In genomic region chr12:87416690-87417089, GRCm38 (mm10) we compare ENCODE assay signal across 9 mouse cellular contexts. TPM values are rescaled to one million over a fixed set of nuclear protein-coding genes. Genes with fewer than 3 reads are reported as not detected.
DNase-seq lines count a peak whose midpoint lies in the region; ATAC-seq and TF ChIP-seq lines count a peak whose summit lies in the region.
"Had no signal": no experiment of that assay in that cellular context is flagged by ENCODE, and none has a peak within 500 bp of the region (broad histone marks: within the 10 kb centered on the region; RNA-seq: fewer than 3 reads in every experiment).

No protein-coding gene starts in this region.

- no peak overlapping the region for H3K27ac ChIP-seq in hindbrain, postnatal 0 days
- no peak overlapping the region for H3K27ac ChIP-seq in hindbrain, embryonic 14.5 days
- no peak overlapping the region for H3K27ac ChIP-seq in CH12.LX (ENCODE audit: insufficient read depth, low read depth)

- no peak overlapping the region for H3K4me3 ChIP-seq in hindbrain, postnatal 0 days (ENCODE audit: low read length)
- H3K4me3 ChIP-seq in hindbrain, embryonic 14.5 days (replicated peaks; ENCODE audit: low read length): no peak overlapping the region
- no peak overlapping the region for H3K4me3 ChIP-seq in CH12.LX (replicated peaks in 1 of 3; ENCODE audit: low read depth in 2 of 3, low read length in 2 of 3, poor library complexity in 1 of 3)
- H3K4me3 ChIP-seq: erythroblast, embryonic 14.5 days had no signal

- no peaks in the 10 kb centered on the region for H3K36me3 ChIP-seq in hindbrain, postnatal 0 days (ENCODE audit: insufficient read depth, low read length)
- no peaks in the 10 kb centered on the region for H3K36me3 ChIP-seq in hindbrain, embryonic 14.5 days (replicated peaks; ENCODE audit: control insufficient read depth, insufficient read depth)
- H3K36me3 ChIP-seq in CH12.LX (replicated peaks in 1 of 2; ENCODE audit: control insufficient read depth in 1 of 2, insufficient read depth in 1 of 2, low read length in 1 of 2): peaks cover 0 to 10% of the 10 kb centered on the region in 2 experiments
- H3K36me3 ChIP-seq in splenic B cell, adult 2 months (ENCODE audit: control insufficient read depth, insufficient read depth, low read length, poor library complexity, severe bottlenecking): no peaks in the 10 kb centered on the region

- H3K4me1 ChIP-seq in hindbrain, postnatal 0 days (ENCODE audit: insufficient read depth, low read length): peaks cover 8% of the 10 kb centered on the region
- peaks cover 14% of the 10 kb centered on the region for H3K4me1 ChIP-seq in hindbrain, embryonic 14.5 days (replicated peaks; ENCODE audit: control insufficient read depth, insufficient read depth, low read length)
- peaks cover 0 to 11% of the 10 kb centered on the region in 2 experiments; a peak in 2 of 4 replicates for H3K4me1 ChIP-seq in CH12.LX (ENCODE audit: control insufficient read depth in 1 of 2, insufficient read depth in 2 of 2)

- no peaks in the 10 kb centered on the region for H3K27me3 ChIP-seq in hindbrain, postnatal 0 days (ENCODE audit: insufficient read depth, low read length)
- H3K27me3 ChIP-seq in hindbrain, embryonic 14.5 days (ENCODE audit: control insufficient read depth, insufficient read depth, low read length): no peaks in the 10 kb centered on the region
- no peaks in the 10 kb centered on the region for H3K27me3 ChIP-seq in CH12.LX (replicated peaks)
- H3K27me3 ChIP-seq in splenic B cell, adult 2 months (ENCODE audit: control insufficient read depth, insufficient read depth, low read length, poor library complexity, severe bottlenecking): no peaks in the 10 kb centered on the region

- in situ Hi-C loops in CH12.LX (cut with MboI; ENCODE audit: low pct_ligation_motif_present, low pct_unique_long_range_greater_than_20kb, low sequenced_read_pairs): no loop called here

- H3K9me3 ChIP-seq in hindbrain, postnatal 0 days (ENCODE audit: low read length): no peaks in the 10 kb centered on the region
- no peaks in the 10 kb centered on the region for H3K9me3 ChIP-seq in hindbrain, embryonic 14.5 days (ENCODE audit: control insufficient read depth, low read length)
- peaks cover 5% of the 10 kb centered on the region for H3K9me3 ChIP-seq in CH12.LX (replicated peaks; ENCODE audit: low read length)

- WGBS in hindbrain, postnatal 0 days: 36% methylated on average over 7 of the region's 7 CpGs
- 38% methylated on average over 7 of the region's 7 CpGs for WGBS in hindbrain, embryonic 14.5 days

- H3K9ac ChIP-seq in hindbrain, postnatal 0 days (replicated peaks; ENCODE audit: low read length): no peak overlapping the region
- H3K9ac ChIP-seq in hindbrain, embryonic 14.5 days: no peak overlapping the region
- no peak overlapping the region for H3K9ac ChIP-seq in CH12.LX (ENCODE audit: insufficient read depth, low read depth)

- H3K4me2 ChIP-seq in hindbrain, postnatal 0 days (ENCODE audit: low read depth, low read length): no peak overlapping the region
- no peak overlapping the region for H3K4me2 ChIP-seq in hindbrain, embryonic 14.5 days (replicated peaks)
- no peak overlapping the region for H3K4me2 ChIP-seq in CH12.LX (ENCODE audit: insufficient read depth, low read depth, poor library complexity, severe bottlenecking)

- TF ChIP-seq EP300 in CH12.LX (IDR thresholded peaks at IDR 0.05; ENCODE audit: low read length): no peak

- peak; percentile 71 for DNase-seq in hindbrain, postnatal 0 days (ENCODE audit: low spot score)
- no peak for DNase-seq in hindbrain, embryonic 14.5 days (ENCODE audit: low spot score)
- DNase-seq in CH12.LX (ENCODE audit: extremely low read depth): peak; percentile 51
- peak; percentile 74 to 81 for DNase-seq in adrenal gland, postnatal 36 days
- peak; percentile 66 for DNase-seq in kidney, postnatal 14 days
- peak; percentile 75 for DNase-seq in lung, postnatal 14 days
- DNase-seq in splenic B cell, adult 2 months (ENCODE audit: low read depth, low spot score): peak; percentile 81

- no peaks in the 10 kb centered on the region for H3K79me2 ChIP-seq in CH12.LX (replicated peaks; ENCODE audit: control insufficient read depth, extremely low read depth, insufficient read depth, poor library complexity, severe bottlenecking)

- peak; percentile 55 for TF ChIP-seq RAD21 in CH12.LX (IDR thresholded peaks at IDR 0.05; ENCODE audit: low read depth, low read length)

- ATAC-seq in hindbrain, postnatal 0 days: no peak
- no peak for ATAC-seq in hindbrain, embryonic 14.5 days (ENCODE audit: low FRiP score)
- peak; percentile 82; the same call in 1 of the 2 replicates for ATAC-seq in erythroblast, adult 5-6 weeks (replicated peaks; ENCODE audit: low FRiP score, poor library complexity, severe bottlenecking)

- TF ChIP-seq CTCF in hindbrain, postnatal 0 days (IDR thresholded peaks at IDR 0.05; ENCODE audit: low read depth): peak; percentile 79
- peak; percentile 40 to 93; a peak in 3 of 4 replicates for TF ChIP-seq CTCF in CH12.LX (conservative IDR thresholded peaks at IDR 0.05 in 1 of 2, IDR thresholded peaks at IDR 0.05 in 1 of 2; ENCODE audit: low read depth in 2 of 2, low read length in 2 of 2)

- no peak for TF ChIP-seq POLR2A in CH12.LX (IDR thresholded peaks at IDR 0.05; ENCODE audit: low read depth, low read length)

- dilution Hi-C loops in CH12.LX (cut with MboI; ENCODE audit: extremely low pct_ligation_motif_present, extremely low pct_unique_long_range_greater_than_20kb, low sequenced_read_pairs): no loop called here

TF ChIP-seq in CH12.LX, 34 proteins besides CTCF, POLR2A, EP300 and RAD21:
- TF ChIP-seq UBTF (IDR thresholded peaks at IDR 0.05; ENCODE audit: low read depth, low read length): no peak
- peak; percentile 10; the same call in 1 of the 2 replicates for TF ChIP-seq IRF4 (IDR thresholded peaks at IDR 0.05; ENCODE audit: low read depth, low read length)
- TF ChIP-seq SMC3 (IDR thresholded peaks at IDR 0.05; ENCODE audit: low read depth, low read length): peak; percentile 44
- TF ChIP-seq MYC (IDR thresholded peaks at IDR 0.05; ENCODE audit: low read depth, low read length): peak; percentile 94
- no peak for TF ChIP-seq JUND (conservative IDR thresholded peaks at IDR 0.05; ENCODE audit: low read depth, low read length)
- peak; percentile 61 for TF ChIP-seq MAX (IDR thresholded peaks at IDR 0.05; ENCODE audit: low read length)
- 0 out of 2 replicates have a peak, but pooled peaks have one; percentile 17 for TF ChIP-seq NELFE (IDR thresholded peaks at IDR 0.05; ENCODE audit: low read depth, low read length)
TF ChIP-seq in CH12.LX: peak in this region for 5.

RNA-seq across cellular contexts. Expression of gene Slirp, which starts 27.0 kb away (rescaled TPM):
- total RNA-seq in hindbrain, postnatal 0 days (2014; rRNA removed): 84.2 and 159 TPM in 2 replicates
- 215 and 224 TPM in 2 replicates for polyA plus RNA-seq in hindbrain, postnatal 0 days (2015; fragmentation: Nextera tagmentation; extraction: Ambion mirVana)
- polyA plus RNA-seq in hindbrain, embryonic 14.5 days (2014; fragmentation: Nextera tagmentation; extraction: Ambion mirVana): 195 and 248 TPM in 2 replicates
- total RNA-seq in CH12.LX (2012; rRNA removed) (117 and 159 TPM in 2 replicates), CH12.LX (2014; rRNA removed) (138 and 180 TPM in 2 replicates)
- polyA plus RNA-seq in CH12.LX (2012; ENCODE audit: insufficient read length, low read depth): 261 and 271 TPM in 2 replicates
- total RNA-seq in adrenal gland, postnatal 36 days (2021): 100 to 1,000 TPM; 155 to 160 TPM
- total RNA-seq in erythroblast, adult 5-6 weeks (2015; ENCODE audit: low replicate concordance): 15.5 and 27.3 TPM in 2 replicates
- 0.85 and 21.6 TPM in 2 replicates for total RNA-seq in erythroblast, adult 5-6 weeks (2017; ENCODE audit: low replicate concordance)
- polyA plus RNA-seq: erythroblast, embryonic 14.5 days had no signal

RNA-seq across cellular contexts. Expression of gene Alkbh1, which starts 27.1 kb away (rescaled TPM):
- total RNA-seq in hindbrain, postnatal 0 days (2014; rRNA removed): 23.0 and 25.8 TPM in 2 replicates
- 41.3 and 41.9 TPM in 2 replicates for polyA plus RNA-seq in hindbrain, postnatal 0 days (2015; fragmentation: Nextera tagmentation; extraction: Ambion mirVana)
- 28.7 and 36.3 TPM in 2 replicates for polyA plus RNA-seq in hindbrain, embryonic 14.5 days (2014; fragmentation: Nextera tagmentation; extraction: Ambion mirVana)
- total RNA-seq in CH12.LX (2012; rRNA removed) (26.8 and 31.7 TPM in 2 replicates), CH12.LX (2014; rRNA removed) (39.1 and 54.1 TPM in 2 replicates)
- 32.8 and 37.3 TPM in 2 replicates for polyA plus RNA-seq in CH12.LX (2012; ENCODE audit: insufficient read length, low read depth)
- 10 to 100 TPM; 21.5 to 24.2 TPM for total RNA-seq in adrenal gland, postnatal 36 days (2021)
- 6.1 and 7.5 TPM in 2 replicates for total RNA-seq in erythroblast, adult 5-6 weeks (2015; ENCODE audit: low replicate concordance)
- total RNA-seq in erythroblast, adult 5-6 weeks (2017; ENCODE audit: low replicate concordance): 9.8 and 15.7 TPM in 2 replicates

RNA-seq across cellular contexts. Expression of gene Sptlc2, which starts 28.5 kb away (rescaled TPM):
- 32.8 and 38.0 TPM in 2 replicates for total RNA-seq in hindbrain, postnatal 0 days (2014; rRNA removed)
- polyA plus RNA-seq in hindbrain, postnatal 0 days (2015; fragmentation: Nextera tagmentation; extraction: Ambion mirVana): 86.9 and 88.7 TPM in 2 replicates
- 72.0 and 72.5 TPM in 2 replicates for polyA plus RNA-seq in hindbrain, embryonic 14.5 days (2014; fragmentation: Nextera tagmentation; extraction: Ambion mirVana)
- total RNA-seq in CH12.LX (2012; rRNA removed) (37.1 and 37.4 TPM in 2 replicates), CH12.LX (2014; rRNA removed) (49.2 and 56.5 TPM in 2 replicates)
- 68.6 and 72.2 TPM in 2 replicates for polyA plus RNA-seq in CH12.LX (2012; ENCODE audit: insufficient read length, low read depth)
- total RNA-seq in adrenal gland, postnatal 36 days (2021): 100 to 1,000 TPM; 190 to 286 TPM
- total RNA-seq in erythroblast, adult 5-6 weeks (2015; ENCODE audit: low replicate concordance): 43.7 and 57.3 TPM in 2 replicates
- 33.7 and 61.5 TPM in 2 replicates for total RNA-seq in erythroblast, adult 5-6 weeks (2017; ENCODE audit: low replicate concordance)

RNA-seq across cellular contexts. Expression of gene Snw1, which starts 55.4 kb away (rescaled TPM):
- total RNA-seq in hindbrain, postnatal 0 days (2014; rRNA removed): 25.5 and 35.8 TPM in 2 replicates
- polyA plus RNA-seq in hindbrain, postnatal 0 days (2015; fragmentation: Nextera tagmentation; extraction: Ambion mirVana): 88.7 and 91.1 TPM in 2 replicates
- polyA plus RNA-seq in hindbrain, embryonic 14.5 days (2014; fragmentation: Nextera tagmentation; extraction: Ambion mirVana): 101 and 102 TPM in 2 replicates
- total RNA-seq in CH12.LX (2012; rRNA removed): 78.0 and 93.6 TPM in 2 replicates
- total RNA-seq in CH12.LX (2014; rRNA removed): 116 and 126 TPM in 2 replicates
- polyA plus RNA-seq in CH12.LX (2012; ENCODE audit: insufficient read length, low read depth): 96.8 and 113 TPM in 2 replicates
- 10 to 100 TPM; 70.1 to 77.9 TPM for total RNA-seq in adrenal gland, postnatal 36 days (2021)
- 12.1 and 13.8 TPM in 2 replicates for total RNA-seq in erythroblast, adult 5-6 weeks (2015; ENCODE audit: low replicate concordance)
- 36.2 and 38.6 TPM in 2 replicates for total RNA-seq in erythroblast, adult 5-6 weeks (2017; ENCODE audit: low replicate concordance)
